Mouse (Mus musculus) forebrain, embryonic 15.5 days (tissue): ENCODE results near the gene Odf3b. TPM values are rescaled to one million over a fixed set of nuclear protein-coding genes. Genes with fewer than 3 reads are reported as not detected.

ENCODE experiments used
- ATAC-seq: fragments of 200-750 bp; cut with Nextera tagmentation; replicated peaks from 2 replicates; pipeline ENCODE4 v1.8.0; 2017; ENCODE audit warnings: mild to moderate bottlenecking, moderate TSS enrichment, moderate library complexity
- H3K27ac ChIP-seq: fragments of 300-500 bp; sonication (generic); replicated peaks from 2 replicates; pipeline ENCODE4 v1.5.1; 2015; ENCODE audit warnings: mild to moderate bottlenecking, inconsistent platforms
- H3K27me3 ChIP-seq: fragments of 300-500 bp; sonication (generic); 2 replicates; pipeline ENCODE4 v1.6.1; 2015; ENCODE audit warnings: inconsistent platforms
- H3K36me3 ChIP-seq: fragments of 300-500 bp; sonication (generic); 2 replicates; pipeline ENCODE4 v1.6.1; 2015; ENCODE audit warnings: mild to moderate bottlenecking, inconsistent platforms
- H3K4me1 ChIP-seq: fragments of 300-500 bp; sonication (generic); 2 replicates; pipeline ENCODE4 v1.6.1; 2015; ENCODE audit warnings: inconsistent platforms
- H3K4me2 ChIP-seq: fragments of 300-500 bp; sonication (generic); replicated peaks from 2 replicates; pipeline ENCODE4 v1.6.1; 2015; ENCODE audit warnings: mild to moderate bottlenecking, inconsistent platforms
- H3K4me3 ChIP-seq: fragments of 300-500 bp; sonication (generic); 2 replicates; pipeline ENCODE4 v1.5.1; 2015; ENCODE audit warnings: mild to moderate bottlenecking, inconsistent platforms
- H3K9ac ChIP-seq: fragments of 300-500 bp; sonication (generic); replicated peaks from 2 replicates; pipeline ENCODE4 v1.6.1; 2015; ENCODE audit warnings: mild to moderate bottlenecking, inconsistent platforms
- H3K9me3 ChIP-seq: fragments of 300-500 bp; sonication (generic); 2 replicates; pipeline ENCODE4 v1.6.1; 2016; ENCODE audit warnings: inconsistent platforms
- WGBS: fragments of 180-500 bp; shearing (Covaris S2); methylation state at CpG from one replicate; pipeline ENCODE4 v1.1.7; 2015; ENCODE audit warnings: mixed read lengths; 5-methylcytosine and 5-hydroxymethylcytosine counted together
- polyA plus RNA-seq: library from polyadenylated mRNA; unstranded; fragments of >200 nt; fragmentation: Nextera tagmentation; extraction: Ambion mirVana; gene quantifications from 2 replicates; pipeline ENCODE4 v1.2.1, GENCODE M21; 2015

The Odf3b gene
- polyA plus RNA-seq, 1 experiment from 2014 or later, result 4.0 TPM

GRCm38 (mm10) chr15:89352795-89353194 lies 26.3 kb downstream of the Odf3b start:
- Histone ChIP-seq H3K27ac (no peak overlapping the region), H3K4me2 (no peak overlapping the region), H3K4me3 (no peak overlapping the region), H3K27me3 (no peaks in the 10 kb centered on the region), H3K9ac (no peak overlapping the region), H3K4me1 (peaks cover 31% of the 10 kb centered on the region), H3K36me3 (peaks cover 28% of the 10 kb centered on the region), H3K9me3 (no peaks in the 10 kb centered on the region)
- no peak for ATAC-seq
- 97% methylated on average over 12 of the region's 12 CpGs for WGBS

- 95% methylated on average over 14 of the region's 14 CpGs for WGBS
- peaks cover 28% of the 10 kb centered on the region for H3K36me3 ChIP-seq
- ATAC-seq, result no peak
- no peak overlapping the region for H3K4me2 ChIP-seq
- no peak overlapping the region for H3K4me3 ChIP-seq
- H3K9me3 ChIP-seq, result no peaks in the 10 kb centered on the region
- H3K9ac ChIP-seq, result no peak overlapping the region
- H3K27me3 ChIP-seq, result no peaks in the 10 kb centered on the region
- H3K27ac ChIP-seq, result no peak overlapping the region
- H3K4me1 ChIP-seq, result peaks cover 23% of the 10 kb centered on the region
These were observed 27.0 kb downstream of the Odf3b start for GRCm38 (mm10) chr15:89352054-89352453.

- Histone ChIP-seq H3K4me1 (peaks cover 16% of the 10 kb centered on the region), H3K9me3 (no peaks in the 10 kb centered on the region), H3K27me3 (no peaks in the 10 kb centered on the region), H3K9ac (no peak overlapping the region), H3K4me2 (no peak overlapping the region), H3K27ac (no peak overlapping the region), H3K36me3 (peaks cover 28% of the 10 kb centered on the region), H3K4me3 (no peak overlapping the region)
- no peak for ATAC-seq
- WGBS, result 93% methylated on average over 15 of the region's 15 CpGs
These were observed 27.8 kb downstream of the Odf3b start for GRCm38 (mm10) chr15:89351302-89351701.

GRCm38 (mm10) chr15:89350447-89350846 lies 28.6 kb downstream of the Odf3b start:
- Histone ChIP-seq H3K36me3 (peaks cover 28% of the 10 kb centered on the region), H3K4me3 (no peak overlapping the region), H3K27me3 (no peaks in the 10 kb centered on the region), H3K4me2 (no peak overlapping the region), H3K4me1 (peaks cover 15% of the 10 kb centered on the region), H3K27ac (no peak overlapping the region), H3K9me3 (no peaks in the 10 kb centered on the region), H3K9ac (no peak overlapping the region)
- no peak for ATAC-seq
- 87% methylated on average over 5 of the region's 5 CpGs for WGBS

- no peaks in the 10 kb centered on the region for H3K36me3 ChIP-seq
- no peaks in the 10 kb centered on the region for H3K9me3 ChIP-seq
- H3K4me1 ChIP-seq, result no peaks in the 10 kb centered on the region
- no peak overlapping the region for H3K27ac ChIP-seq
- H3K27me3 ChIP-seq, result no peaks in the 10 kb centered on the region
- H3K4me3 ChIP-seq, result no peak overlapping the region
- no peak overlapping the region for H3K4me2 ChIP-seq
- WGBS, result 86% methylated on average over 3 of the region's 3 CpGs
- no peak for ATAC-seq
- no peak overlapping the region for H3K9ac ChIP-seq
These were observed 35.8 kb downstream of the Odf3b start for GRCm38 (mm10) chr15:89343325-89343724.

GRCm38 (mm10) chr15:89341678-89342077 lies 37.4 kb downstream of the Odf3b start:
- no peak overlapping the region for H3K27ac ChIP-seq
- no peak overlapping the region for H3K9ac ChIP-seq
- ATAC-seq, result no peak
- H3K4me2 ChIP-seq, result no peak overlapping the region
- 33% methylated on average over 1 of the region's 1 CpGs for WGBS
- H3K9me3 ChIP-seq, result no peaks in the 10 kb centered on the region
- no peak overlapping the region for H3K4me3 ChIP-seq
- H3K27me3 ChIP-seq, result no peaks in the 10 kb centered on the region
- H3K4me1 ChIP-seq, result no peaks in the 10 kb centered on the region
- H3K36me3 ChIP-seq, result no peaks in the 10 kb centered on the region

- no peak overlapping the region for H3K27ac ChIP-seq
- no peaks in the 10 kb centered on the region for H3K36me3 ChIP-seq
- no peaks in the 10 kb centered on the region for H3K9me3 ChIP-seq
- WGBS, result 88% methylated on average over 3 of the region's 3 CpGs
- no peak for ATAC-seq
- H3K4me1 ChIP-seq, result no peaks in the 10 kb centered on the region
- no peak overlapping the region for H3K9ac ChIP-seq
- no peaks in the 10 kb centered on the region for H3K27me3 ChIP-seq
- no peak overlapping the region for H3K4me3 ChIP-seq
- H3K4me2 ChIP-seq, result no peak overlapping the region
These were observed 38.9 kb downstream of the Odf3b start for GRCm38 (mm10) chr15:89340136-89340535.

GRCm38 (mm10) chr15:89339696-89340095 lies 39.4 kb downstream of the Odf3b start:
- no peak overlapping the region for H3K27ac ChIP-seq

GRCm38 (mm10) chr15:89336422-89336821 lies 42.7 kb downstream of the Odf3b start:
- Histone ChIP-seq H3K4me2 (no peak overlapping the region), H3K4me3 (no peak overlapping the region), H3K27me3 (no peaks in the 10 kb centered on the region), H3K9me3 (no peaks in the 10 kb centered on the region), H3K36me3 (no peaks in the 10 kb centered on the region), H3K9ac (no peak overlapping the region), H3K27ac (no peak overlapping the region), H3K4me1 (no peaks in the 10 kb centered on the region)
- ATAC-seq, result no peak
- WGBS, result 88% methylated on average over 14 of the region's 14 CpGs

More at GRCm38 (mm10) chr15:89339696-89340095, 39.4 kb downstream of the Odf3b start:
- Histone ChIP-seq H3K4me3 (no peak overlapping the region), H3K36me3 (no peaks in the 10 kb centered on the region), H3K4me1 (no peaks in the 10 kb centered on the region), H3K9me3 (no peaks in the 10 kb centered on the region), H3K27me3 (no peaks in the 10 kb centered on the region), H3K9ac (no peak overlapping the region), H3K4me2 (no peak overlapping the region)
- 94% methylated on average over 2 of the region's 2 CpGs for WGBS
- ATAC-seq, result no peak

GRCm38 (mm10) chr15:89334774-89335537 lies 44.1 kb downstream of the Odf3b start:
- Histone ChIP-seq H3K9me3 (no peaks in the 10 kb centered on the region), H3K27me3 (no peaks in the 10 kb centered on the region), H3K36me3 (no peaks in the 10 kb centered on the region), H3K4me2 (no peak overlapping the region), H3K9ac (no peak overlapping the region), H3K27ac (no peak overlapping the region), H3K4me3 (no peak overlapping the region), H3K4me1 (no peaks in the 10 kb centered on the region)
- ATAC-seq, result no peak
- WGBS, result 87% methylated on average over 17 of the region's 17 CpGs

GRCm38 (mm10) chr15:89334271-89334670 lies 44.8 kb downstream of the Odf3b start, which contains the start of gene Miox:
TSS of gene Miox (plus strand) at chr15:89334398.
- 94% methylated on average over 7 of the region's 7 CpGs for WGBS
- Histone ChIP-seq H3K27ac (no peak within 1 kb of the TSS), H3K9ac (no peak within 1 kb of the TSS), H3K27me3 (no peaks in the 10 kb centered on the region), H3K9me3 (no peaks in the 10 kb centered on the region), H3K36me3 (no peaks in the 10 kb centered on the region), H3K4me3 (no peak within 1 kb of the TSS), H3K4me2 (no peak within 1 kb of the TSS), H3K4me1 (no peaks in the 10 kb centered on the region)
- no peak for ATAC-seq
